Mouse (Mus musculus) cerebellum, adult 8-10 months (tissue): Measurements from ENCODE around the gene Nfyc.

ENCODE experiments used
- DNase-seq: peaks from one replicate; pipeline ENCODE4 v3.0.0; 2022

Gene Nfyc

GRCm38 (mm10) chr4:120712236-120712635 lies 119.1 kb downstream of the Nfyc start:
- DNase-seq, result no peak
